Mouse (Mus musculus) duodenum, adult 2 months (tissue): Measurements from ENCODE around the gene Spo11. TPM values are rescaled to one million over a fixed set of nuclear protein-coding genes. Genes with fewer than 3 reads are reported as not detected.

Experiments used
- polyA plus RNA-seq: library from polyadenylated mRNA; depleted of rRNA; stranded (reverse); fragments of >200 nt; gene quantifications from 2 replicates; pipeline ENCODE4 v1.2.3, GENCODE M21; 2012; ENCODE audit warnings: low replicate concordance; rRNA removed

The Spo11 gene
- polyA plus RNA-seq = 0.15 and 0.19 TPM in 2 replicates

DNA sequence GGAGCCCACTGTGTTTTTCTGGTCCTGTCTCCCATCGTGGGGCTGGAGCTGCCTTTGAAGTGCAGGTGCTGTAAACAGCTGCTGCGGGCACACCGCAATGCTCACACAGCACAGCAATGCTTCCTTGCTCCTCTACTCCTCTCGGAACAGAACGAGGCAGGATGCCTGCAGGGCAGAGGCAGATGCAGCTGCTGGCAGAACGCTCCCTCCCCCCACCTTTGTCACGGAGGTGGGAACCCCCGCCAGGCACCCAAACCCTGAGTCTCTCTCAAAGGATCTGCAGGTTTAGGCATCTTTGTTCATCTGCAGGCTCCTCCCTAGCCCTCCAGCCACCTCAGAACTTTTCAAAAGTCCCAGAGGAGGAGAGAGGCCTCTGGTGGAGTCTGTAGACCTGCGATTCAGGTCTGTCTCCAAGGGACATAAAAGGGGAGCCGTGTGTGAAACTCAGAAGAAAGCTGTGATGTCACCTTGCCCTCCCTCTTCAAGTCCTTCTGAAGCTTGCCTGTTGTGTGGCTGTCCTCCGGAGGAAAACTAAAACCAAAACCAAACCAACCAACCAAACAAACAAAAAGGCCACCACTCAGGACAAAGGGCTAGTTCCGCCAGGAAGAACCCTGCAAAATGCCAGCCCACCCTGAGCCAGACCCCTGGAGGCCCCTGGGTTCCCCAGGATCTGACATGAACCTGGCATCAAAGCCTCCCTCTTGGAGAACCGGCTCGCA is at the start of gene Spo11:
Gene Spo11 (plus strand): TSS at position 292 of the 722 bp plus-strand sequence.

DNA sequence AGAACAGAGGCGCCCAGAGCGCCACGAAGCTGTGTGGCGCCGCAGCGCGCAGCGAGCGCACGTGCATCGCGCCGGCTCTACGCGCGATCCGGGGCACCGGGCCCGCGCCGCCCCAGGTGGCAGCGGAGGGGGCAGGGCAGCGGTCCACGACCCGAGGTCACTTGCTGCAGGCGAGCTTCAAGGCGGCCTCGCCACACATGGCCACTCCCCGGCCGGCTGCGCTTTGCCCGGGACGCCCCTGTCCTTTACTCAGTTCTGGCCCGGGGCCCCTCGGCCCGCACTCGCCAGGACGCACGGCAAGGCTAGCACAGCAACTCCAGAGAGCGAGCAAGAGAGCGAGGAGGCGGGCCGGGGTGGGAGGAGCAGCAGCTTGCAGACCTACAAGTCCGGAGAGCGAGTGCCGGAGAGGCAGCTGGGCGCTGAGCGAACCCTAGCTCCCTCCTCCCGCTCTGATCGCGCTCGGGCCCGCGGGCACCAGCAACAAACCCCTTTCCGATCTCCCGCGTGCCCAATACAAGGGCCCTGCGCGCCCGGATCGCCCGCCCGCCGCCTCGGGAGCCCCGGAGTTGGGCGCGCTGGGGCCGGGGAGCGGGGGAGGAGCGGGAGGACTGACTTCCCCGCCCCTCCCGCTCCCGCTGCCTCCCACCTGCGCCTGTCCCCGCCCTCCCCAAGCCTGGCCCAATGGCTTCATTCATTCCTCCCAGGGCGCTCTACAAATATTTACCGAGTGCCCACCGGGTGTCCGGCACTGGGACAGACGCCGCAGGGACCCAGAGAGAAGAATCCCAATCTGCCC is 37.3 kb upstream of the Spo11 start, which contains the start of gene Bmp7:
Gene Bmp7 (minus strand): TSS at position 319 of the 796 bp plus-strand sequence.

DNA sequence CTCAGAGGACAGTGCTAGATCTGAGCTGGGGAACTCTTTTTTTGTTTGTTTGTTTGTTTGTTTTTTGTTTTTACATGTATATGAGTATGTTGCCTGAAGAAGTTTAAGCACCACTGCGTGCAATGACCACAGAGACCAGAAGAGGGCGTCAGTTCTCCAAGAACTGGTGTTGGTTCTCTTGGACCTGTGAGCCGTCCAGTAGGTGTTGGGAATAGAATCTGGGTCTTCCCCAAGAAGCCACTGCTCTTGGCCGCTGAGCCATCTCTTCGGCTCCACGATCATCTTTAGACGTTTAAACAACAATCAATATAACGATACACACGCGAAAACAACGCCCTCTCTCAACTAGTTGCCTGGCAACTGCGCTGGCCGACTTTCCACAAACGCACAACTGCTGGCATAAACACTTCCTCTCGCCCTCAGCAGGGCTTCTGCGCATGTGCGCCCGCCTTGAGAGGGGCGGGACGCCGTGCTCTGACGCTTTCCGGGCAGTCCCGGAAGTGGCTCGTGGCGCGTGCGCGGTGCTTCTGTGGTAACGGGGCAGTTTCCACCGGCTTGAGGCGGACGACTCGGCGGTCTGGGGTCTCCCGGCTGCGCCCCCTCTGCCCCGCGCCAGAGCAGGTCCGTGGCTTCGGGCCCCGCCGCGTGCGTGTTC is 22.3 kb downstream of the Spo11 start, which contains the start of gene Rae1:
Gene Rae1 (plus strand): TSS at position 488 of the 655 bp plus-strand sequence.

DNA sequence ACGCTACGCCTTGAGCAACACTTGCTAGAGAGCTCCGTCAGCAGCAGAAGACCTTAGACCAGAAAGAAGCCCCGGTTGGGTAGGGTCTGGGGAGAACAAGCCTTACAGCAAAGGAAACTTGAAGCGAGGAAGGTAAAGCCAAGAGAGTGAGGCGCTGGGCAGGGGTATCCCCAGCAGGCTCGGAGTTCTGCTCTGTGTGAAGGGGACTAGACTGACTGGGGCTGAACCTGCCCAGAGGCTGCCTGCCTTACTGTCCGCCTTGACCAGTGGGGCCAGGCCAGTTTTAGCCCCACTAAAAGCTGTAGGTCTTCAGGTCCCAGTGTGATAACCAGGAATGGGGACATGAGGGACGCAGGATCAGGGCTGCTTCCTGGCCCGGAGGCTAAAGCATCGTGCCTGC is 42.9 kb downstream of the Spo11 start, which contains the start of gene Rbm38:
Gene Rbm38 (plus strand): TSS at position 69 of the 400 bp plus-strand sequence.

Other genes starting within 250 kb of the Spo11 start
- gene Bmp7, start 37.4 kb upstream of the Spo11 start, polyA plus RNA-seq = 11.0 and 17.1 TPM in 2 replicates
- 38.2 and 39.6 TPM in 2 replicates for gene Rae1, start 22.4 kb downstream of the Spo11 start, polyA plus RNA-seq
- 117 and 146 TPM in 2 replicates for gene Rbm38, start 42.8 kb downstream of the Spo11 start, polyA plus RNA-seq
- 0.05 TPM in 1 of 2 replicates, not detected in the other for gene Ctcfl, start 141.8 kb downstream of the Spo11 start, polyA plus RNA-seq
- gene Pck1, start 175.3 kb downstream of the Spo11 start, polyA plus RNA-seq = 11.5 and 104 TPM in 2 replicates
- 10.7 and 36.9 TPM in 2 replicates for gene Zbp1, start 241.2 kb downstream of the Spo11 start, polyA plus RNA-seq